Mouse (Mus musculus): Measurements from ENCODE around the gene Sf3b1.
"Not testable (repeated sequence)": the region's sequence is repeated elsewhere in the genome, so short reads cannot be mapped to it uniquely, and the experiment has no call there.

Gene Sf3b1

DNA sequence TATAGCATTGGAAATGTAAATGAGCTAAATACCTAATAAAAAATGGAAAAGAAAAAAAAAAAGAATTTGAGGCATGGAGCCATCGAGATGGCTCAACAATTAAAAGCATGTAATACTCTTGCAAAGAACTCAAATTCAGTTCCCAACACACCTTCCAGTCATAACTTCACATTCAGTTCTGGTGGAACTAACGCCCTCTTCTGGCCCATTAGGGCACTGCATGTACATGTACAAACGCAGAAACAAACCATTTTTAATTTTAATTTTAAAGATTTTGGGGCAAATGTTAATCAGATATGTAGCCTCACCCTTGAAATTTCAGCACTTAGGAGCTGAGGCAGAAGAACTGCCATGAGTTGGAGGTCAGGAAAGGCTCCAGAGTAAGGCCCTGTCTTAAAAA is 68.8 kb downstream of the Sf3b1 start:
- DNase-seq (ENCODE audit: low read depth, low spot score) = no peak

- DNase-seq (ENCODE audit: low read depth, low spot score) = not testable (repeated sequence)
Observed at GRCm38 (mm10) chr1:54956995-54957394, 70.3 kb downstream of the Sf3b1 start.

GRCm38 (mm10) chr1:54954856-54955255 is 72.4 kb downstream of the Sf3b1 start:
- DNase-seq (ENCODE audit: low read depth, low spot score) = no peak

- no peak for DNase-seq (ENCODE audit: low read depth, low spot score)
Observed at GRCm38 (mm10) chr1:54944648-54945047, 82.6 kb downstream of the Sf3b1 start.

GRCm38 (mm10) chr1:54935466-54935865 is 91.8 kb downstream of the Sf3b1 start:
- DNase-seq (ENCODE audit: low read depth, low spot score) = no peak
